Mouse (Mus musculus) MEL (cell line): ENCODE data around the gene Gng12.

ENCODE experiments used
- BHLHE40 ChIP-seq: IDR thresholded peaks from 2 replicates; pipeline ENCODE4 v1.6.1; 2012; ENCODE audit warnings: low read depth, mild to moderate bottlenecking, inconsistent platforms, low read length, improper control_type of control experiment, borderline replicate concordance
- CHD2 ChIP-seq: IDR thresholded peaks from 2 replicates; pipeline ENCODE4 v1.6.1; 2011; ENCODE audit warnings: low read length, improper control_type of control experiment
- CTCF ChIP-seq, 3 experiments: IDR thresholded peaks in 2 of 3; conservative IDR thresholded peaks in 1 of 3; 2 replicates each; pipeline ENCODE4 v1.5.1; 2011 to 2012; ENCODE audit warnings: low read length in 3 of 3, low read depth in 2 of 3, mild to moderate bottlenecking in 2 of 3, improper control_type of control experiment in 1 of 3, inconsistent platforms in 1 of 3, mixed read lengths in 1 of 3, moderate library complexity in 1 of 3; ENCODE audit not compliant: control insufficient read depth in 1 of 3, insufficient read depth in 1 of 3, poor library complexity in 1 of 3, severe bottlenecking in 1 of 3
- EP300 ChIP-seq, 2 experiments: IDR thresholded peaks; 2 replicates each; pipeline ENCODE4 v1.6.1; 2011; ENCODE audit warnings: improper control_type of control experiment in 2 of 2, low read length in 2 of 2, low read depth in 1 of 2, mild to moderate bottlenecking in 1 of 2
- MAFK ChIP-seq: IDR thresholded peaks from 2 replicates; pipeline ENCODE4 v1.6.1; 2011; ENCODE audit warnings: low read depth, mild to moderate bottlenecking, low read length, improper control_type of control experiment, borderline replicate concordance
- MAX ChIP-seq: IDR thresholded peaks from 2 replicates; pipeline ENCODE4 v1.6.1; 2011; ENCODE audit warnings: low read length, improper control_type of control experiment
- MEF2A ChIP-seq: IDR thresholded peaks from 2 replicates; pipeline ENCODE4 v1.6.1; 2014; ENCODE audit warnings: low read depth, mild to moderate bottlenecking, inconsistent platforms, low read length, improper control_type of control experiment; ENCODE audit not compliant: poor library complexity, insufficient replicate concordance, severe bottlenecking; ENCODE audit errors: extremely low read depth
- NELFE ChIP-seq: IDR thresholded peaks from 2 replicates; pipeline ENCODE4 v1.6.1; 2011; ENCODE audit warnings: low read depth, low read length, improper control_type of control experiment
- NRF1 ChIP-seq: IDR thresholded peaks from 2 replicates; pipeline ENCODE4 v1.6.1; 2014; ENCODE audit warnings: low read depth, mild to moderate bottlenecking, inconsistent platforms, low read length, improper control_type of control experiment, moderate library complexity; ENCODE audit not compliant: poor library complexity, insufficient read depth, severe bottlenecking
- POLR2AphosphoS2 ChIP-seq: IDR thresholded peaks from 2 replicates; pipeline ENCODE4 v1.6.1; 2011; ENCODE audit warnings: low read length, improper control_type of control experiment
- SIN3A ChIP-seq: IDR thresholded peaks from 2 replicates; pipeline ENCODE4 v1.6.1; 2012; ENCODE audit warnings: low read length, improper control_type of control experiment, inconsistent platforms
- UBTF ChIP-seq: IDR thresholded peaks from 2 replicates; pipeline ENCODE4 v1.6.1; 2012; ENCODE audit warnings: low read depth, mild to moderate bottlenecking, inconsistent platforms, low read length, improper control_type of control experiment, moderate library complexity, borderline replicate concordance; ENCODE audit not compliant: insufficient read depth
- USF2 ChIP-seq, 2 experiments: IDR thresholded peaks; 2 replicates each; pipeline ENCODE4 v1.6.1; 2011 to 2012; ENCODE audit warnings: improper control_type of control experiment in 2 of 2, low read length in 2 of 2, borderline replicate concordance in 1 of 2, inconsistent platforms in 1 of 2, low read depth in 1 of 2, mild to moderate bottlenecking in 1 of 2; ENCODE audit not compliant: insufficient read depth in 1 of 2
- ZNF384 ChIP-seq: IDR thresholded peaks from 2 replicates; pipeline ENCODE4 v1.6.1; 2012; ENCODE audit warnings: low read depth, mild to moderate bottlenecking, inconsistent platforms, low read length, improper control_type of control experiment

GRCm38 (mm10) chr6:66894999-66895398 is 1.2 kb upstream of the Gng12 start:
- TF ChIP-seq NELFE (no peak), EP300 (IDR thresholded peaks at IDR 0.05; ENCODE audit: low read depth in 1 of 2, low read length in 2 of 2) (no peak), MEF2A (no peak), CHD2 (no peak), CTCF (IDR thresholded peaks at IDR 0.05 in 2 of 3, conservative IDR thresholded peaks at IDR 0.05 in 1 of 3; ENCODE audit: control insufficient read depth in 1 of 3, insufficient read depth in 1 of 3, low read depth in 2 of 3, low read length in 3 of 3, poor library complexity in 1 of 3, severe bottlenecking in 1 of 3) (no peak), SIN3A (no peak), MAFK (no peak), ZNF384 (no peak), UBTF (no peak), MAX (no peak), POLR2AphosphoS2 (no peak), USF2 (IDR thresholded peaks at IDR 0.05; ENCODE audit: borderline replicate concordance in 1 of 2, insufficient read depth in 1 of 2, low read depth in 1 of 2, low read length in 2 of 2) (no peak), NRF1 (no peak), BHLHE40 (no peak)
